Mouse (Mus musculus): ENCODE results near the gene Nhej1. TPM values are rescaled to one million over a fixed set of nuclear protein-coding genes. Genes with fewer than 3 reads are reported as not detected.
A peak's percentile ranks its signal among the peaks of the same experiment; 100 is the strongest.

The Nhej1 gene
- polyA plus RNA-seq (2015; fragmentation: Nextera tagmentation; extraction: Ambion mirVana) = 8.6 and 9.5 TPM in 2 replicates

DNA sequence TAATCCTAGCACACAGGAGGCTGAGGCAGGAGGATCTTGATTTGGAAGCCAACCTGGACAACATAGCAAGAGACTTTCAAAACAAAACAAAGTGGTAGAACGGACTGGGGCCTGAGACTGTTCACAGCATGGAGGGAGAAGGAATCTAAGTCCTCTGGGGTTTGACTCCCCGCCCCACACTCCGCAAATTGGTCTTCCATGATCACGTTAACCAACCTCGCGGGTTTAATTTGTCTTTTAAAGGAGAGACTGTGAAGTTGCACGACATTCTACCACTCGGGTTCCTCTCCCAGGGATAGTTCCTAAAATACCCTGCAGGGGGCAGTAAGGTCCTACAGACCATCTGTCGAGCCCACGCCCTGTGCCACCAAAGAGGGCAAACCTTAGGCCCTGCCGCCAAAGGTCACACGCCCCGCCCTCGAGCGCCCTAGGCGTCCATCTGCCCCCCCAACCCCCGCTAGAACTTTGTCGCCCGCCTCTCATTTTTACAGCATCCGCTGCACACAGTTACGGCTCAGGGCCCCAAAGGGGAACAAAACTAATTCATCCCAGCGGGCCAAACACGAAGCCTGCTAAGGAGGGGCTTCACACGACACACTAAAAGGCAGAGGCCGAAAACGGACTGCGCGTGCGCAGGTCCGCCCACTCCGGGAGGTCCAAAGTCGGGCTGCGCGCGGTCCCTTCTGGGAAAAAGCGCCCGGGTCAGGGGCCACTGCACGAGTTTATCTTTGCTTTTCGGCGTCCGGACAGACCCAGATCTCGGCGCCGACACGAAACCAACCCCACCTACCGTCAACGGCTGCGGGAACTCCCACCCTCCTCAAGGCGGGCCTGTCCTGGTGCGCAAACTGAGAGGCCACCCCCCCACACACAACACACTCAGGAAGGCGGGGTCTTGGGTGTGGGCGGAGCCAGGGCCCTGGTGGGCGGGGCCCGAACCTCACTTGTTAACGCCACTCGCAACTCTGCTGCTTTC lies at the start of gene Nhej1:
Gene Nhej1, minus strand, starts transcription at position 855 of the 976 bp plus-strand sequence.
- H3K36me3 ChIP-seq = no peaks in the 10 kb centered on the region
- H3K27ac ChIP-seq = peak within 1 kb of the TSS; percentile 100
- ATAC-seq (ENCODE audit: insufficient read depth, low FRiP score, low read depth) = peak; percentile 97
- H3K4me3 ChIP-seq (replicated peaks) = peak within 1 kb of the TSS; percentile 63
- H3K4me2 ChIP-seq = peak within 1 kb of the TSS; percentile 66
- H3K9ac ChIP-seq = peak within 1 kb of the TSS; percentile 52; the same call in 1 of the 2 replicates
- peaks cover 11% of the 10 kb centered on the region for H3K4me1 ChIP-seq
- WGBS = 2% methylated on average over 56 of the region's 56 CpGs
- H3K9me3 ChIP-seq = no peaks in the 10 kb centered on the region
- no peaks in the 10 kb centered on the region for H3K27me3 ChIP-seq (replicated peaks)

DNA sequence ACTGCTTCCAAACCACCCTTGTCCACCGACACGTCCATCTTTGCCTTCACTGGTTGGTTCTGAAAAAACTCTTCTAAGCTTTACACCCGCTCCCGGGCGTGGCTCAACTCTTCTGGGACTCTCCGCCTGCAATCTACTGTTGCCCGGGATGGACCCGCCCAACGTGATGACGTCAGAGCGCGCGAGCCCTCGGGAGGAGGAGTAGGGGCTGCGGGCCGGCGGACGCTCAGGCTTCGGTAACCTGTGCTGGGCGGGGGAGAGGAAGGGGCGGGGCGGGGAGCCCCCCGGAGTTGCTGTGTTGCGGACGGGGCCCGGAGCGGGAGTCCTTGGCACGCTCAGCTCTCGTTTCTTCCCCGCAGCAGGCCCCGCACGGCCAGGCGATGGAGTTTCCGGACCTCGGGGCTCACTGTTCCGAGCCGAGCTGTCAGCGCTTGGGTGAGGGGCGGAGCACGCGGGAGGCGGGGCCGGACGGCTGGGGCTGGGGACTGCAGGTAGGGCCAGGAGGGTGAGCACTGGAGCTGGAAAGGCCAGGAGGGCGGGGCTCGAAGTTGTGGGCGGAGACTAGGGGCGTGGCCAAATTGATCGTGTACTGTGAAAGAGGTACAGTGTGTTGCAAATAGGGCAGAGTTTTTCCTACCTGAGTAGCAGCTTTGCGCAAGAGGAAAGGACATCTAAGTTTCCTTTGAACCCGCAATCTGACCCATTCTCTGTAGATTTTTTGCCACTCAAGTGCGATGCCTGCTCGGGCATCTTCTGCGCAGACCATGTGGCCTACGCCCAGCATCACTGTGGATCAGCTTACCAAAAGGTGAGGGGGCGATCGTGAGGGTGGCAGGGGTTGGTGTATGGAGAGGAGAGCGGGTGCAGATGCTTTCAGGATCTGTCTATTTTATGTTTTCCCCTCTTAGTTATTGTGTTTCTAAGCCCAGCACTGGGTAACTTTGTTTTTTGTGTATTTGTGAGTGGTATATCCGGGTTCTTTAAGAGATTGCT lies 43.8 kb upstream of the Nhej1 start, which contains the start of gene Zfand2b:
Gene Zfand2b, plus strand, starts transcription at position 175 of the 993 bp plus-strand sequence.
- H3K4me3 ChIP-seq (replicated peaks) = peak within 1 kb of the TSS; percentile 77

DNA sequence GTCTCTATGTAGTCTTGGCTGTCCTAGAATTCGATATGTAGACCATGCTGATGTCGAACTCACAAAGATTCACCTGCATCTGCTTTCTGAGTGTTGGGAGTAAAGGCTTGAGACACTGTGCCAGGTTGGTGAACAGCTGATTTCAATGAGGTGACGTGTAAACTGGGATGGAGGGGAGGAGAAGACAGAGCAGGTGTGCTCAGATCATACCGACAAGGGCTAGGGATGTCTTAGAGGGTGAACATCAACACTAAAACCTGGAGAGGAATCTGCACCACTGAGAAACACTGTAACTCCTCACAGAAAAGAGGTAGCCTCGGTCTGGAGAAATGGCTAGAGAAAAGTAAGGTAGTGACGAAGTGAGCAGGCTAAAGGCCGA lies 43.1 kb upstream of the Nhej1 start:
- peak overlapping the region; percentile 86 for H3K27ac ChIP-seq
- peak overlapping the region; percentile 77 for H3K4me3 ChIP-seq (replicated peaks)
- WGBS = 5% methylated on average over 7 of the region's 7 CpGs
- peaks cover 22% of the 10 kb centered on the region for H3K36me3 ChIP-seq
- H3K9me3 ChIP-seq = no peaks in the 10 kb centered on the region
- H3K27me3 ChIP-seq (replicated peaks) = no peaks in the 10 kb centered on the region
- peak overlapping the region; percentile 80 for H3K4me2 ChIP-seq
- peak; percentile 2; the same call in 1 of the 2 replicates for ATAC-seq (ENCODE audit: insufficient read depth, low FRiP score, low read depth)
- peak overlapping the region; percentile 23; the same call in 1 of the 2 replicates for H3K9ac ChIP-seq
- H3K4me1 ChIP-seq = peaks cover 16% of the 10 kb centered on the region

More for the DNA sequence above, 43.8 kb upstream of the Nhej1 start, which contains the start of gene Zfand2b:
- Histone ChIP-seq H3K9me3 (no peaks in the 10 kb centered on the region), H3K9ac (peak within 1 kb of the TSS; percentile 63), H3K27ac (peak within 1 kb of the TSS; percentile 86), H3K4me1 (peaks cover 16% of the 10 kb centered on the region), H3K4me2 (peak within 1 kb of the TSS; percentile 80), H3K27me3 (replicated peaks) (no peaks in the 10 kb centered on the region), H3K36me3 (peaks cover 23% of the 10 kb centered on the region)
- ATAC-seq (ENCODE audit: insufficient read depth, low FRiP score, low read depth) = peak; percentile 98
- 1% methylated on average over 59 of the region's 59 CpGs for WGBS

DNA sequence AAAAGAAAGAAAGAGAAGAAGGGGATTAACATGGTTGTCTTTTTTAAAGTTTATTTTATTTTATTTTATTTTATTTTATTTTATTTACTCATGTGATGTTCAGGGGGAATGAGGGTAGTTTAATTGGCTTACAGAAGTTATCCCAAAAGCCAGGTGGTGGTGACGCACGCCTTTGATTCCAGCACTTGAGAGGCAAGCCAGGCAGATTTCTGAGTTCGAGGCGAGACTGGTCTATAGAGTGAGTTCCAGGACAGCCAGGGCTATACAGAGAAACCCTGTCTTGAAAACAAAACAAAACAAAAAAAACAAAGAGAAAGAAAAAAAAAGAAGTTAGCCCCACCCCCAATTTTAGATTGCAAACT lies 35.2 kb upstream of the Nhej1 start:
- WGBS = 75% methylated on average over 4 of the region's 4 CpGs
- Histone ChIP-seq H3K4me3 (replicated peaks) (no peak overlapping the region), H3K9ac (no peak overlapping the region), H3K27ac (no peak overlapping the region), H3K27me3 (replicated peaks) (no peaks in the 10 kb centered on the region), H3K36me3 (no peaks in the 10 kb centered on the region), H3K4me1 (no peaks in the 10 kb centered on the region), H3K9me3 (no peaks in the 10 kb centered on the region), H3K4me2 (no peak overlapping the region)
- no peak for ATAC-seq (ENCODE audit: insufficient read depth, low FRiP score, low read depth)

DNA sequence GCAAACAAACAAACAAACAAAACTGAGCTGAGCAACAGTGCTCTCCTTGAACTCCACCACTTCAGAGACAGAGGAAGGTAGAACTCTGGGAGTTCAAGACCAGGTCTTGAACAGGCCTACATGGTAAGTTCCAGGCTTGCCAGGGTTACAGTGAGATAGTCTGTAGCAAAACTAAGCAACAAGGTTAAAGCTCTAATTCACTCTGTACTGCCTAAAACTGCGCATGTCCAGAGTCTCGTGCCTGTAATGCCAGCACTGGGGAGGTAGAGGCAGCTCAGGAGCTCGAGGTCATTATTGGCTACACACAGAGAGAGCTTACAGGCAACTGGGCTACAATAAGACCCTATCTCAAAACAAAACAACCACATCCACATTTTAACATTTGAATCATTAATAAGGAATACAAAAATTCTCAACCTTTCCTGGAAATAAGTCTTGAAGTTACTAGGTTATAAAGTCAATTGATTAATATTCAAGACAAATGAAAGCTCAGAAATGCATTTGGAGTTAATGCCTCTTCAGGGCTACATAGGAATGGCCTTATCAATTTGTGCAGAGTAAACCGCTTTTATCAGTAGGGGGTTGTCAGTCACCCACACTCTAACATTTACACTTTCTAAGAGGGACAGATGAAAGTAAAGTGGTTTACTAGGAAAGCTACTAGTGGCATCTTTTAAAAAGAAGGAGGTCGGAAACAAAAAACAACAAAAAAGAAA lies 34.7 kb upstream of the Nhej1 start:
- Histone ChIP-seq H3K27me3 (replicated peaks) (no peaks in the 10 kb centered on the region), H3K9me3 (no peaks in the 10 kb centered on the region), H3K27ac (no peak overlapping the region), H3K4me2 (no peak overlapping the region), H3K36me3 (no peaks in the 10 kb centered on the region), H3K4me3 (replicated peaks) (no peak overlapping the region), H3K9ac (no peak overlapping the region), H3K4me1 (no peaks in the 10 kb centered on the region)
- 56% methylated on average over 5 of the region's 5 CpGs for WGBS
- ATAC-seq (ENCODE audit: insufficient read depth, low FRiP score, low read depth) = peak; percentile 60; the same call in 1 of the 2 replicates

DNA sequence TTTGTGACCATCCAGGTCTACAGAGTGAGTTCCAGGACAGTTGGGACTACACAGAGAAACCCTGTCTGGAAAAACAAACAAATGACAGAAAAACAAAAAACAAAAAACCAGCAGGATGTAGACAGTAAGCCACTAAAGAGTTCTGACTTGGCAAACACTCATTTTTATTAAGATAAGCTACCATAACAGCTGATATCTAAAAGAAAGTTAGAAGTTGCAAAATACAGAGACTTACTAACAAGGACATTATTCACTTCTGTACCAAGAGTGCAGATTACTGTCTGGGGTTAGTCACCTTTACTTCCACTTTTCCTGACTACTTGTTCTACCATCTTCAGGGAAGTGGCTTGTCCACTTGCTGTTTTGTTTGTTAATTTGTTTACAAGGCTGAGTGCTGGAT lies 34.0 kb upstream of the Nhej1 start:
- Histone ChIP-seq H3K4me2 (no peak overlapping the region), H3K27me3 (replicated peaks) (no peaks in the 10 kb centered on the region), H3K27ac (no peak overlapping the region), H3K36me3 (no peaks in the 10 kb centered on the region), H3K4me3 (replicated peaks) (no peak overlapping the region), H3K9ac (no peak overlapping the region), H3K9me3 (no peaks in the 10 kb centered on the region), H3K4me1 (no peaks in the 10 kb centered on the region)
- no peak for ATAC-seq (ENCODE audit: insufficient read depth, low FRiP score, low read depth)

- H3K9me3 ChIP-seq = no peaks in the 10 kb centered on the region
- no peaks in the 10 kb centered on the region for H3K27me3 ChIP-seq (replicated peaks)
- H3K4me1 ChIP-seq = no peaks in the 10 kb centered on the region
- H3K4me3 ChIP-seq (replicated peaks) = no peak overlapping the region
- ATAC-seq (ENCODE audit: insufficient read depth, low FRiP score, low read depth) = no peak
- 42% methylated on average over 3 of the region's 3 CpGs for WGBS
- no peaks in the 10 kb centered on the region for H3K36me3 ChIP-seq
- H3K27ac ChIP-seq = no peak overlapping the region
- no peak overlapping the region for H3K9ac ChIP-seq
- no peak overlapping the region for H3K4me2 ChIP-seq
Observed at GRCm38 (mm10) chr1:75155837-75156236, 30.8 kb upstream of the Nhej1 start.

GRCm38 (mm10) chr1:75148727-75149126 lies 23.7 kb upstream of the Nhej1 start:
- WGBS = 90% methylated on average over 4 of the region's 4 CpGs
- no peak for ATAC-seq (ENCODE audit: insufficient read depth, low FRiP score, low read depth)
- Histone ChIP-seq H3K9ac (no peak overlapping the region), H3K4me3 (replicated peaks) (no peak overlapping the region), H3K27ac (no peak overlapping the region), H3K4me1 (peaks cover 7% of the 10 kb centered on the region), H3K36me3 (peaks cover 35% of the 10 kb centered on the region), H3K9me3 (no peaks in the 10 kb centered on the region), H3K4me2 (no peak overlapping the region), H3K27me3 (replicated peaks) (no peaks in the 10 kb centered on the region)

GRCm38 (mm10) chr1:75147411-75148135 lies 22.6 kb upstream of the Nhej1 start:
- ATAC-seq (ENCODE audit: insufficient read depth, low FRiP score, low read depth) = no peak
- Histone ChIP-seq H3K27me3 (replicated peaks) (no peaks in the 10 kb centered on the region), H3K4me3 (replicated peaks) (no peak overlapping the region), H3K36me3 (peaks cover 35% of the 10 kb centered on the region), H3K9ac (no peak overlapping the region), H3K4me2 (no peak overlapping the region), H3K4me1 (peaks cover 13% of the 10 kb centered on the region), H3K27ac (no peak overlapping the region), H3K9me3 (no peaks in the 10 kb centered on the region)
- WGBS = 77% methylated on average over 7 of the region's 7 CpGs

DNA sequence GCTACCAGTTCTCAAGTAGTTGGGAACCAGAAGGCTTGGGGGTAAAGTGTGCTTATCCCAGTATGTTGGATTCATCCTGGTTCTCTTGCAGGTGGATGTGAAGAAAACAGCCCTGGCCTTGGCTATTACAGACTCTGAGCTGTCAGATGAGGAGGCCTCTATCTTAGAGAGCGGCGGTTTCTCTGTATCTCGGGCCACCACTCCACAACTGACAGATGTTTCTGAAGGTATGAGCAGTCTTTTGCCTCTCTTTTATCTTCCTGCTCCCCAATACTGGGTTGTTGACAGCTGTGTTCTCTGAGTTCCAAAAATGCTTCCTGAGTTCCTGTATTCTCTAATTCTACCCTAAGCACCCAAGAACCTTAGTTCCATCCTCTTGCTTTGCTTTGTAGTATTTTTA lies 20.6 kb upstream of the Nhej1 start:
- Histone ChIP-seq H3K36me3 (peaks cover 35% of the 10 kb centered on the region), H3K27me3 (replicated peaks) (no peaks in the 10 kb centered on the region), H3K4me1 (peaks cover 17% of the 10 kb centered on the region), H3K9ac (no peak overlapping the region), H3K4me2 (no peak overlapping the region), H3K9me3 (no peaks in the 10 kb centered on the region), H3K27ac (no peak overlapping the region), H3K4me3 (replicated peaks) (no peak overlapping the region)
- ATAC-seq (ENCODE audit: insufficient read depth, low FRiP score, low read depth) = no peak
- 91% methylated on average over 3 of the region's 3 CpGs for WGBS
